Mouse (Mus musculus): Measurements from ENCODE around the gene Tescl. TPM values are rescaled to one million over a fixed set of nuclear protein-coding genes. Genes with fewer than 3 reads are reported as not detected.

Tescl gene
- not detected for total RNA-seq (2021)

DNA sequence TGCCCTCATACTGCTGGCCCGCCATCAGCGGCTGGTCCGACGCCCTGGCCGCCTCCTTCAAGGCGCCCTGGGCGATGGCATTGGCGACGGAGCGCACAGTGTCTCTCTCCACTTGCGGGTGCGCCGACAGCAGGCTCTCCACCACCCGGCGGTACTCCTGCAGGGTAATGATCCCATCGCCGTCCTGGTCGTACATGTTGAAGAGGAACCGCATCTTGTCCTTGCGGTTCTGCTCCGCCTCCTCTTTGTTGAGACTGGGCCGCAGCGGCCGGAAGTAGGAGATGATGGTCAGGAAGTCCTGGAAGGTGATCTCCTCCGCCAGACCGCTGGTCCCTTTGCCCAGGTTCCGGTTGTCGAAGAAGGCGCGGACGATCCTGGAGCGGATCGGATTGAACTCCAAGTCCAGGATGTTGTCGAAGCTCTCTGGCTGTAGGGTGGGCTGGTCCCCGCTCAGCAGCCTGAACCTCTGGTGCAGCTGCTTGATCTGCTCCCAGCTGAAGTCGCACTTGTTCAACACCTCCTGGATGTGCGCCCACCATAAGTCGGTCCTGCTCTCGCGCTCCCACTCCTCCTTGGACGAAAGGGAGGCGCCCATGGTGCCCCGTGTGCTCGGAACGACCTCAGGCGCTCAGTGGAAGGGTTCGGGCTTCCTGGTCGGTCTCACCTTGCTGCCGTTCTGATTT lies at the start of gene Tescl:
Tescl (minus strand) TSS at position 633 of the 683 bp plus-strand sequence.
- intact Hi-C loops (cut with DNase I) = no loop called here
- DNase-seq (ENCODE audit: low spot score) = no peak

DNA sequence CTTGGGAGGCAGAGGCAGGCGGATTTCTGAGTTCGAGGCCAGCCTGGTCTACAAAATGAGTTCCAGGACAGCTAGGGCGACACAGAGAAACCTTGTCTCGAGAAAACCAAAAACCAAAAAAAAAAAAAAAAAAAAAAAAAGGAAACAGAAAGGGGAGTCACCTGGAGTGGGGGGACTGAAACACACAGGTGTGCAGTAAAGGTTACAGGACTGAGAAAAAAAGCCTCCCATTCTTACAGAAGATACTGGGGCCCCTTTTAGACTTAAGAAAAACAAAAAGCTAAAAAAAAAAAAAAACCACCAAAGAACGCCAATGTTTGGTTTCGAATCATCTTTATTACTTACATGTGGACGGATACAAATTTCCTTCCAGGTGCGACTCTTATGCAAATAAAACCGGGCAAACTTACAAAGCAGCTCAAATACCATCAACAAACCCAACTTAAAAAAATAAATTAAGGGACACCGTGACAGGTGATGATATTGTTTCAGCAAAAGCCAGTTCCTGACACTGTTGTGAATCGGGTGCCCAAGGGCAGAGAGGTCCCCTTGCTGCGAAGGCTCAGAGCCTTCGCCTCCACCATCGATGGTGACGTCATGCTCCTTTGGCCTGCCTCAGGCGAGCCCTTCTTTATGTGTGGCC lies 49.1 kb upstream of the Tescl start:
- intact Hi-C loops (cut with DNase I) = no loop called here
- no peak for DNase-seq (ENCODE audit: low spot score)

DNA sequence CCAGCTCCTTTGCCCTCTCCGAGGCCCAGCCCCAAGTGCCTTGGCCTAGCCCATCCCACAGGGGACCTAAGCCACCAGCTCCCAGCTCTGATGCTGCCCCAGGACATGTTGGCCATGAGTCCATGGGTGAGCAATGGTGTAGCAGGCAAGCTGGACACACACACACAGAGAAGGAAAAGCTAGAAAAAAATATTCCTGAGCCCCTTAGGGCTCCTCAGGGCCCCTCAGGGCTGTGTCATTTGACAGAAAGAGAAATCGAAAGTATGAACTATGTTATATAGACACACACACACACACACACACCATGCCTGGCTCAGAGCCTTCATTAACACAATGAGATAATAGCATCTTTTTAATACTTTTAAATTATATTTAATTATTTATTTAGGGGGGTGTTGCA lies 46.6 kb upstream of the Tescl start:
- no peak for DNase-seq (ENCODE audit: low spot score)
- intact Hi-C loops (cut with DNase I) = no loop called here

DNA sequence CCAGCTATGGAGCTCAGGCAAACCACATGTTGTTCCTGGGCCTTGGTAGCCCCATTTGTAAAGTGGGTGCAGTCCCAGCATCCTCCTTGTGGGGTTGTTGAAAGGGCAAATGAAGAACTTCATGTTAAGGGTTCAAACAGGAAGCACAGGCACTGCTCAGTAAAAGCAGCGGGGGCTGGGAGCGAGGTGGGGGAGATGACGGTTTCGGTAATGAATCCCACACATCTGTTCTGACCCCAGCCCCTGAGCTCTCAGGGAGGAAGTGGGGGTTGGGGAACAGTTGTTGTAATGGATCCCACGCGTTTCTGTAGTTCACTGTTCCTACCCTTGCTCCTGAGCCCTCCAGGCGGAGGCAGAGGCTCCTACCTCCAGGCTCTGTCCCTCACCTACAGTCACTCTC lies 46.2 kb upstream of the Tescl start:
- no peak for DNase-seq (ENCODE audit: low spot score)
- intact Hi-C loops (cut with DNase I) = no loop called here

DNA sequence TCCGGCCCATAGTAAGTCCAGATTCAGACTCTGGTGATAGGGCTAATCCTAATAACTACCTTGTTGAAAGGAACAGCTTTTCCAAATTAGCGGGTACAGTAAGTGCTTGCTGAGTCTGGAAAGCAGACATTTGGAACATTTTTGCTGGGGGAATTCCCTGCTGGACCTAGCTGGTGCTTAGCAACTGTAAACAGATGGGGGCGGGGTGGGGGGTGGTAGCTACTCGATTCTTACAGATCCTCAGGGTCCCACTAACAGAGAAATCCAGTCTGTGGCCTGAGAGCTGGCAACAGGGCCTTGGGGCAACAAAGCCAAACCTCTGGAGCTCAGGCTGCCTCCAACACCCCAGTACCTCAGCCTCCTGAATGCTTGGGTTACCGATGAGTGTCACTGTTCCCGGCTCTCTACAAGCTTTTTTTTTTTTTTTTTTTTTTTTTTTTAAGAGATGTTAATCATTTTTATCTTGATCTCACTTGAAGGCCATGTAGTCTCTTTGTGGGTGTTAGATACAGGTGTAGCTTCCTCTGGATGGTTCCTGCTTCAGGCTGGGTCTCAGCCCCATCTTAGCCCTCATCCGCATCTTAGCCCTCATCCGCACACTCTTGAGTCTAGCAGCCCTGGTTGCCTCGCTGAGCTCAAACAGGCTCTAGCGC lies 44.4 kb upstream of the Tescl start:
- intact Hi-C loops (cut with DNase I) = no loop called here
- no peak for DNase-seq (ENCODE audit: low spot score)

DNA sequence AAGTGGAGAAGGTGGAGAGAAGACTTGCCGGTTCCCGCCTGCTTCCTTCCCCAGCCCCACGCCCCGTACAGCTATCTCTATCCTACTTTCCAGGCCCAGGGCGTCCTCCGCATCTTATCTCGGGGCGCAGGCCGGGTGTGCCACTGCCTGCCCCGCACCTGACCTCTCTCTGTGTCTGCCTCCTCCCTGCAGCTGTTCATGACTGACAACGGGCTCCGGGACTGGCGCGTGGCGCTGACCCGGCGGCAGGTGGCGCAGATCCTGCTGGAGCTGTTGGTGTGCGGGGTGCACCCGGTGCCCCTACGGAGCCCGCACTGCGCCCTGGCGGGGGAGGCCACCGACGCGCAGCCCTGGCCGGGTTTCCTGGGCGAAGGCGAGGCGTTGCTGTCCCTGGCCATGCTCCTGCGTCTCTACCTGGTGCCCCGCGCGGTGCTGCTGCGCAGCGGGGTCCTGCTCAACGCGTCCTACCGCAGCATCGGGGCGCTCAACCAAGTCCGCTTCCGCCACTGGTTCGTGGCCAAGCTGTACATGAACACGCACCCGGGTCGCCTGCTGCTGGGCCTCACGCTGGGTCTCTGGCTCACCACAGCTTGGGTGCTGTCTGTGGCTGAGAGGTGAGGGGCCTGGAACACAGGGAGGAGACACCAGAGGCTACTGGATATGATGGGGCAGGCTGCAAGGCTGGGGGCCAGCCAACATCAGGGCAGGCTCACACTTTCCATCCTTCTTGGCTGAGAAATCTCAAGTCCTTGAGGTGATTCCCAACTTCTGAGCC lies 43.5 kb upstream of the Tescl start:
- intact Hi-C loops (cut with DNase I) = no loop called here
- DNase-seq (ENCODE audit: low spot score) = no peak

DNA sequence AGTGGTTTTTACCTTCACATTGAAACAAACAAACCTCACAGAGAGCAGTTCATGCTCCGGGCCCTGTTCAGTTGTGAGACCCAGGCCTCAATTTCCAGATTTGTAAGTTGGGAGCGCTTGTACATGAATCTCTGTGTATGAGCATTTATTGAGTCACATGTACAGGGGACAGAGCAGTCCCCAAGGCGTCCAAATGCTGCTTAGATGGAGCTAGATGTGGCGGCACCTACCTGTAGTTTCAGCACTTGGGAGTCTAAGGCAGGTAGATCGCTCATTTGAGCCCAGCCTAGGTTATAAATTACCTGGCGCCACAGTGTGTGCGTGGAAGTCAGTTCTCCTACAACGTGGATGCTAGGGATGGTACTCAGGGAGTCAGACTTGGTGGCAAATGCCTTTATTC lies 42.7 kb upstream of the Tescl start:
- intact Hi-C loops (cut with DNase I) = no loop called here
- DNase-seq (ENCODE audit: low spot score) = no peak

DNA sequence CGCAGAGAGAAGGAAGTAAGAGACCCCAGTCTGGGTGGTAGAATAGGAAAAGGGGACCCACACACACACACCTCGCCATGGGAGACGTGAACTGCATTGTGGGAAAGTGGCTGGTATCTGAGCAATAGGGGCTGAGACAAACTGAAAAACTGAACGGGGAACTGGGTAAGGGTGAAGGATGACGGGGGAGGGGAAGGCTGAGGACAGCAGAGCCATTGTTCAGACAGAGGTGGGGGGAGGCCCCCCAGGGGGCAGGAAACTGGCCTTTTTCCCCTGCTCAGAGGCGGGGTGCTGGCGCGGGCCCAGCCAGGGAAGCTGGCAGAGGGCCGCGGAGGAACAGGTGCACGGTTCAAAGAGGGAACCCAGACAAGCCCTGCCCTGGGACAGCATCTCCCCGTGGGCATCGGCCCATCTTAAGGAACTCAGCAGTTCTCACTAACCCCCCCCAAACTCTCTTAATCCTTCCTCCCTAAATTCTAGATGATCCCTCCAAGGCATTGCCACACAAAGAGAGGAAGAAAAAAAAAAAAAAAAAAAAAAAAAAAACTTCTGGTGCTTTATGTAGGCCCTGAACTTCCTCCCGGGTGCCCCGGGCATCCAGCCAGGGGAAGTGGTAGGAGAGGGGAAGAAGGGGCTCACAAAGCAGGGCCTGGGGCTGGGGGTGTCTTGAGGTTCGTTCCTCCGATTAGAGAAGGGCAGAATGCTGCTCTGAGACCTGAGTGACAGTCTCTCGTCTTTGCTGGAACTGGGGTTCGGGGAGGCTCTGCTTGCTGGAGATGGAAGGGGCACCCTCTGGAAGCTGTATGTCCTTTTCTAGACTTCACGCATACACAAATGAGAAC lies 40.0 kb upstream of the Tescl start:
- no peak for DNase-seq (ENCODE audit: low spot score)
- intact Hi-C loops (cut with DNase I) = no loop called here

DNA sequence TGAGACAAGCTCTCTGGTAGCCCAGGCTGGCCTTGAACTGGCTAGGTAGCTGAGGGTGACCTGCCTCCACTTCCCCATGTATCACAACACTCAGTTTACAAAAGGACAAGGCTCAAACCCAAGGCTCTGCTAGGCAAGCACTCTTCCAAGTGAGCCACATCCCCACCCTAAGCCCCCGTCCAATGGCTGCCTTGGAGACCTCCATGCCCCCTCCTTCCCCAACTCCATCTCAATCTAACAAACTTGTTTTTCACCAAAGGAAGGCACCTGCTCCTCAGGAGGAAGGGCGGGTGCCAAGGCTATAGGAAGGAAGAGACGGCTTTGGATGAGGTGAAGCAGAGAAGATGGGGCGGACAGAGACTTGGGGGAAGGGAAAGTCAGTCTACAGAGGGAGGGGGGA lies 39.0 kb upstream of the Tescl start:
- DNase-seq (ENCODE audit: low spot score) = no peak
- intact Hi-C loops (cut with DNase I) = no loop called here

DNA sequence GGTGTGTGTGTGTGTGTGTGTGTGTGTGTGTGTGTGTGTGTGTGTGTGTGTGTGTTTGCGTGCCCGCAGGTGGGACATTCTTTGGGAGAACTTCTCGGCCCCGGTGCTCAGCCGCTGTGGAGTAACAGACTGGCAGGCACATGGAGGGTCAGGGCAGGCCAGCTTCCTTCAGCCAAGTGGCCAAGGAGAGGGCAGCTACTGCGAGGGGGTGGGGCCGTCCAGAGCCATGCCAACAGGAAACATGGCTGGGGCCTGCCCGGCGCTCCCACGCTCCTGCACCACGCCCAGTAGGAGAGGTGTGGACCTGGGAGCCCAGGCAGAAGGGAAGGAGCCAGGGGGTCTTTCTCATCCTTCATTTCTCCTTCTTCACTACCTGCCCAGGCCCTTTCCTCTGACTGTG lies 38.6 kb upstream of the Tescl start:
- DNase-seq (ENCODE audit: low spot score) = no peak
- intact Hi-C loops (cut with DNase I) = no loop called here

DNA sequence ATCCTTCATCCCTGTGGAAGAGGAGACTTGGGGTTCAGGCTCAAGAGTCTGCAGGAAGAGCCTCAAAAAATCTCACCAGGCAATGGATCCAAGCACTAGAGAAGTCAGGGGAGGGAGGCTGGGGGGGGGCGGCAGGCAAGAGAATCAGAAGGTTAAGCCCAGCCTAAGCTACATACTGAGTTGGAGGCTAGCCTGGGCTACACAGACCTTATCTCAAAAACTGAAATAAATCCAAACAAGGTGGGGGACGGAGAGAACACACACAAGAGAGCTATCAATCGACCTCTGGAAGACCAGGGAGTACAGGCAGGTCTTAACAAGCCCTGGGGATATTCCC lies 38.0 kb upstream of the Tescl start:
- intact Hi-C loops (cut with DNase I) = no loop called here
- no peak for DNase-seq (ENCODE audit: low spot score)

DNA sequence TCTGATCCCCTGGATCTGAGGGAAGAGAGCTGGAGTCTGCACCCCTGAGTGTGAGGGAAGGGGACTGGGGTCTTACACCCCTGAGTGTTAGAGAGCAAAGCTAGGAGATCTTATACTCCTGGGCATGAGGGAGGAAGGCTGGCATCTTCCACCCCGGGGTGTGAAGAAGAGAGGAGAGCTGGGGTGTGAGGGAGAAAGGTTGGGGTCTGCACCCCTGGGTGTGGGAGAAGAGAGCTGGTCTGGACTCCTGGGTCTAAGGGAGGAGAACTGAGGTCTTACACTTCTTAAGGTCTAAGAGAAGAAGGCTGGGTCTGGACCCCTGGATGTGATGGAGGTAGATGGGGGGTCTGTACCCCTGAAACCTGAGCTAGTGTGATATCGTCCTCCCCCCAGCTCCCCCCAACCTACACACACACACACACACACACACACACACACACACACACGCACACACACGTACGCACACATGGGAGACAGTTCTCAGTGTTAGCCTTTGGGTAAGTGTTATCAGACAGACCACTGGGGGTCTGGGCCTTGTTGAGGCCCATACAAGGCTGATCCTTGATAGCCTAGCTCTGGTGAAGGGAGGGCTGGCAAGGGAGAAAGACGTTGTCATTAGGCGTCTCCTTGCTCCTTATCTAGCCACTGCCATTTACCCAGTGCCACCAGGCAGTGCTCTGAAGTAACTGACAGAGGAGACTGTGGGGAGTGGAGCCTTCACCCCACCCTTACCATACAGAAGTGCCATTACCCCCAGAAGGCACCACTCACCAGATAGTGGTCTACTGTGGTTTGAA lies 37.5 kb upstream of the Tescl start:
- no peak for DNase-seq (ENCODE audit: low spot score)
- intact Hi-C loops (cut with DNase I) = no loop called here

DNA sequence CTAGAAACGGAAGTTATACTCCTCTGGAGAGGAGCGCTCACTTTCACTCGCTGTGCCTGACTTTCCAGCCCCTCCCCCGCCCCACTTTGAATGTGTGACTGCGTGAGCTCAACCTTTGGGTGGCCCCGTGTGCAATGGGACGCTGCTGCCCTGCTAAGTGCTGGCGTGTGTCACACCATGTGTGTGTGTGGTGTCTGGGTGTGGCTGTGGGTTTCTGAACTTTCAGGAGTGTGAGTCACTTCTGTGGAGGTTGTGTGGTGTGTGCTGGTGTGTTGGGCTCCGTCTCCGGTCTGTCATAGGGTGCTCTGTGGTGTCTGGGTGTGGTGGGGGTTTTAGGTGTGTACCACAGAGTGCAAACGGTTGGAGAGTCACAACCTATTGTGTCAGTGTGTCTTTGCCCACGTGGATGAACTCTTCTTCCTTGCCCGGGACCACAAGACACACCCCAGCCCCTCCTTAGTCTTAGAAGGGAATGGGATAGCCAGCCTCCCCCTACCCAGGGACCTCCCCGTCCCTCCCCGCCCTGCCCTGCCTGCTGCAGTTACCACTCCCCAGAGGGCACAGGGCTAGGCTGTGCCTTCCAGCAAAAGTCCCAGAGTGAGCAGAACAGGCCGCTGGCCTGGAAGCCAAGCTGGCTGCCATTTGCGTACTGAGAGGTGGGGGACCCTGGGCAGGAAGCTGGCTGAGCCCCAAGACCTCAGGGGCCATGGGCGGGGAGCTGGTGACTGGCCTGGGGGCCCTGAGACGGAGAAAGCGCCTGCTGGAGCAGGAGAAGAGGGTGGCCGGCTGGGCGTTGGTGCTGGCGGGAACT lies 36.2 kb upstream of the Tescl start, which contains the start of gene Kcnn4:
Kcnn4 (plus strand) TSS at position 533 of the 811 bp plus-strand sequence.
- intact Hi-C loops (cut with DNase I) = no loop called here
- DNase-seq (ENCODE audit: low spot score) = no peak

DNA sequence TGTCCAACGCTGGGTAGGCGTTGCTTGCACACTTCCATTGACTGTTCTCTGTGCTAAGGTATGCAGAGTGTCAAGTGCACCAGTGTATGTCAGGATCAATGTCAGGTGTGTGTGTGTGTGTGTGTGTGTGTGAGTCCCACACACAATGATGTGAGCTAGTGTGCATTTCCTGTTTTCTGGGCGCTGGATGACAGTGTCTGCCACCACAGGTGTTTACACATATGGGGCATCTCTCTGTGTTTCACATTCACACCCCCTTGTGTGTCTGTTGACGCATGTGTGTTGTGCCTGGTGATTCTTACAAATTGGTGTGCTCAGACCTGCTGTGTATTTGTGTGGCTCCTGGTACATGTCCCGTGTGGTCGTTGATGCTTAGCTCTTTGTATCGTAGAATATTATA lies 35.2 kb upstream of the Tescl start:
- no peak for DNase-seq (ENCODE audit: low spot score)
- intact Hi-C loops (cut with DNase I) = no loop called here

DNA sequence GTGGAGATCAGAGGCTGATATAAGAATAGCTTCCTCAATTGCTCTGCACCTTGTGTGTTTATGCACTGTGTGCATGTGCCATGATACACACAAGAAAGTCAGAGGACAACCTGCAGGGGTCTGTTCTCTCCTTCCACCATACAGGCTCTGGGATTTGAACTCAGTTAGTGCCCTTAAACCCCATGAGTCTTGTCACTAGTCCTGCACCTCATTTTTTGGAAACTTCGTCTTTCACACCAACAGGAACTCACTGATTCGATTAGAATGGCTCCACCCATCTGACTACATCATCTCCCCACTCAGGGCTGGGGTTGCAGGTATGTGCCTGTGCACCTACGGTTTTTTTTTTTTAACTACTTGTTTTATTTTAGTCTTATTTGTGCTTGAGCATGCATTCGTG lies 34.5 kb upstream of the Tescl start:
- intact Hi-C loops (cut with DNase I) = no loop called here

DNA sequence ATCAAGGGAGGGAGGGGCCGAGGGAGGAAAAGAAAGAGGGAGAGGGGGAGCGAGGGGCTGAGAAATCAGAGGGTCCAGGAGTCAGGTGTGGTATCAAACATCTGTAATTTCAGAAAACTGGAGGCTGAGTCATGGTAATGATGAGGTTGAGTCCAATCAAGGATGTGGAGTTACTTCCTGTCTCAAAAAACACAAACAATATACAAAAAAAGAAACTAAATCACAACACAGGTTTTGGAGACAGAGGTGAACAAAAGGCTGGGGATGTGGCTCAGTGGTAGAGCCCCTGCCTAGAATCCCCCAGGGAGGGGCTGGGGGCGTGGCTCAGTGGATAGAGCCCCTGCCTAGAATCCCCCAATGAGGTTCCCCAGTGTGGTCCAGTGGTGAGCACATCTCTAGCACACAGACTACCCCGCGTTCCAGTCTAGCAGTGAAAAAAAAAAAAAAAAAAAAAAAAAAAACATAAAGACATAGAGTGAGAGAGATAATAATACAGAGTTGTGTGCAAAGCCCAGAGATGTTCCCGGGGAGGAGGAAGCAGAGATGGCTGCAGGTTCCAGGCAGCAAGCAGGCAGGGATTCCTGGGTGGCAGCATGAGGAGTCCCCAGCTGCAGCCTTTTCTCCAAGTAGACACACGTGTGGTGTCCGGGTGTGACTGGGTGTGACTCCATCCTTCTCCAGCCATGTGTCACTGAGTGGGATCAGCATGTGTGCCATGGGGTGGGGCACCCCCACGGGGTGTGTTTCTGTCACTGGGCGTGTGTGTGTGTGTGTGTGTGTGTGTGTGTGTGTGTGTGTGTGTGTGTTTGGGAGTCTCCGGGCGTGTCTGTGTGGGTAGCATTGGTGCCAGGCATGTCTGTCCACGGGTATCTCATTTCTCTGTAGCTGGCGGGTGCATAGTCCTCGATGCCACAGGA lies 33.2 kb upstream of the Tescl start:
- no peak for DNase-seq (ENCODE audit: low spot score)
- intact Hi-C loops (cut with DNase I) = no loop called here

More for the DNA sequence above, 34.5 kb upstream of the Tescl start:
- no peak for DNase-seq (ENCODE audit: low spot score)
